In the genomic region with DNA sequence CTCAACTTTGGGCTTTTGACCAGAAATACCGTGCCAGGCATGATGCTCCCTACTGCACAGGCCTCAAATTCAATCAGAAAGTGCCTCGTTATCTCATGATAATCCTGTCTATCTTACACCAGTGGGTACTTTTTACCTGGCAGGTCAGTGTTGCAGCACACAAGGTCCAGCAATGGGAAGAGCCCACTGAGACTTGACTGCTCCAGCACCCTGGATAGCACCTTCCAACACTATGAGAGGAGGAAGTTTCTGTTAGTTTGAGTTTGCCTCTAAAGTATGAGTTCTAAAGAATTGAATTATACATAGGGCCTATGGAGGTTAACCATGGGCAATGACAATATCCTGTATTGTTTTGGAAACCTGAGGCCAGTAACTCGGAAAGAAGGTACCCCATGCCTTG, we compare ENCODE assay signal across 17 mouse cellular contexts. TPM values are rescaled to one million over a fixed set of nuclear protein-coding genes. Genes with fewer than 3 reads are reported as not detected.
"Had no signal": no experiment of that assay in that cellular context is flagged by ENCODE, and none has a peak within 500 bp of the region (broad histone marks: within the 10 kb centered on the region; RNA-seq: fewer than 3 reads in every experiment).

No protein-coding gene starts in this region.

- H3K4me3 ChIP-seq: liver, embryonic 15.5 days; megakaryocyte, embryonic 14.5 days; midbrain, embryonic 15.5 days; neural tube, embryonic 13.5 days; stomach, embryonic 15.5 days had no signal

- DNase-seq: kidney, adult 8-10 months; left cerebral cortex, postnatal 4 days; lung, adult 2 months; lung, postnatal 10 days; right cerebral cortex, adult 18-20 months; spleen, adult 18-20 months; thymus, adult 2 months; thymus, postnatal 25 days had no signal

- H3K4me1 ChIP-seq: liver, embryonic 15.5 days; megakaryocyte, embryonic 14.5 days; midbrain, embryonic 15.5 days; neural tube, embryonic 13.5 days; stomach, embryonic 15.5 days had no signal

- ATAC-seq: midbrain, embryonic 15.5 days had no signal

- H3K27ac ChIP-seq: liver, embryonic 15.5 days; macrophage; midbrain, embryonic 15.5 days; neural tube, embryonic 13.5 days; stomach, embryonic 15.5 days had no signal

- H3K27me3 ChIP-seq: liver, embryonic 15.5 days; megakaryocyte, embryonic 14.5 days; midbrain, embryonic 15.5 days; neural tube, embryonic 13.5 days; stomach, embryonic 15.5 days had no signal

- H3K9ac ChIP-seq: liver, embryonic 15.5 days; midbrain, embryonic 15.5 days; neural tube, embryonic 13.5 days; stomach, embryonic 15.5 days had no signal

- H3K36me3 ChIP-seq: liver, embryonic 15.5 days; midbrain, embryonic 15.5 days; neural tube, embryonic 13.5 days; stomach, embryonic 15.5 days had no signal

- H3K4me2 ChIP-seq: liver, embryonic 11.5 days; liver, embryonic 15.5 days; midbrain, embryonic 11.5 days; midbrain, embryonic 15.5 days; neural tube, embryonic 13.5 days; stomach, embryonic 15.5 days had no signal

- H3K9me3 ChIP-seq: liver, embryonic 15.5 days; megakaryocyte, embryonic 14.5 days; midbrain, embryonic 15.5 days; neural tube, embryonic 13.5 days; stomach, embryonic 15.5 days had no signal

RNA-seq across cellular contexts. Expression of a gene that starts 10.7 kb away (rescaled TPM):
- polyA plus RNA-seq: liver, embryonic 11.5 days; liver, embryonic 15.5 days; macrophage; midbrain, embryonic 11.5 days; testis, adult 2 months had no signal
